Mouse (Mus musculus) heart, embryonic 15.5 days (tissue): ENCODE data around the gene Rab3d. TPM values are rescaled to one million over a fixed set of nuclear protein-coding genes. Genes with fewer than 3 reads are reported as not detected.

Source experiments
- ATAC-seq: fragments of 200-750 bp; cut with Nextera tagmentation; replicated peaks from 2 replicates; pipeline ENCODE4 v1.8.0; 2017; ENCODE audit warnings: low read depth, moderate TSS enrichment; ENCODE audit not compliant: insufficient number of reproducible peaks, insufficient read depth, low FRiP score
- H3K27ac ChIP-seq: fragments of 300-500 bp; sonication (generic); 2 replicates; pipeline ENCODE4 v1.5.1; 2015; ENCODE audit warnings: mild to moderate bottlenecking, inconsistent platforms
- H3K27me3 ChIP-seq: fragments of 300-500 bp; sonication (generic); 2 replicates; pipeline ENCODE4 v1.6.1; 2015; ENCODE audit warnings: inconsistent platforms
- H3K36me3 ChIP-seq: fragments of 300-500 bp; sonication (generic); 2 replicates; pipeline ENCODE4 v1.6.1; 2015; ENCODE audit warnings: mild to moderate bottlenecking, inconsistent platforms
- H3K4me1 ChIP-seq: fragments of 300-500 bp; sonication (generic); replicated peaks from 2 replicates; pipeline ENCODE4 v1.6.1; 2015; ENCODE audit warnings: inconsistent platforms
- H3K4me2 ChIP-seq: fragments of 300-500 bp; sonication (generic); 2 replicates; pipeline ENCODE4 v1.6.1; 2015; ENCODE audit warnings: inconsistent platforms, mild to moderate bottlenecking, moderate library complexity
- H3K4me3 ChIP-seq: fragments of 300-500 bp; sonication (generic); 2 replicates; pipeline ENCODE4 v1.5.1; 2015; ENCODE audit warnings: mild to moderate bottlenecking, inconsistent platforms
- H3K9ac ChIP-seq: fragments of 300-500 bp; sonication (generic); 2 replicates; pipeline ENCODE4 v1.6.1; 2015; ENCODE audit warnings: mild to moderate bottlenecking, inconsistent platforms
- H3K9me3 ChIP-seq: fragments of 300-500 bp; sonication (generic); replicated peaks from 2 replicates; pipeline ENCODE4 v1.6.1; 2016; ENCODE audit warnings: inconsistent platforms
- WGBS: fragments of 180-500 bp; shearing (Covaris S2); methylation state at CpG from one replicate; pipeline ENCODE4 v1.1.7; 2015; ENCODE audit warnings: mixed read lengths; 5-methylcytosine and 5-hydroxymethylcytosine counted together
- polyA plus RNA-seq: library from polyadenylated mRNA; unstranded; fragments of >200 nt; fragmentation: Nextera tagmentation; extraction: Ambion mirVana; gene quantifications from 2 replicates; pipeline ENCODE4 v1.2.1, GENCODE M21; 2015

Gene Rab3d
- polyA plus RNA-seq, 1 experiment from 2014 or later: 9.7 TPM

DNA sequence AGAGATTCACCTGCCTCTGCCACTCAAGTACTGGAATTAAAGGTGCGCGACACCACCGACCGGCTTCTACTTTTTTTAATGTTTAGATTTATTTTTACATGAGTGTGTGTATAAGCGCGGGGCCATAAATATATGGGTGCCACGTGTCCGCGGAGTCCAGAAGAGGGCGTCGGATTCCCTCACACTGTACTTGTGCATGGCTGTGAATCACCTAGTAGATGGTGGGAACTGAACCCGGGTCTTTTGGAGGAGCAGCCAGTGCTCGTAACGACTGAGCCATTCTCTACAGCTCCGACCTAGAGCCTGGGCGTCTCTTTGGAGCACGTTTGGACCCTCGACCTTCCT, 37.2 kb upstream of the Rab3d start:
- H3K27me3 ChIP-seq: peaks cover 1% of the 10 kb centered on the region
- peak overlapping the region; percentile 22; the same call in 1 of the 2 replicates for H3K9ac ChIP-seq
- H3K4me3 ChIP-seq: peak overlapping the region; percentile 83
- H3K36me3 ChIP-seq: no peaks in the 10 kb centered on the region
- 2% methylated on average over 18 of the region's 18 CpGs for WGBS
- H3K4me1 ChIP-seq: peaks cover 9% of the 10 kb centered on the region
- H3K27ac ChIP-seq: peak overlapping the region; percentile 96
- no peaks in the 10 kb centered on the region for H3K9me3 ChIP-seq
- H3K4me2 ChIP-seq: peak overlapping the region; percentile 65
- ATAC-seq: peak; percentile 54

DNA sequence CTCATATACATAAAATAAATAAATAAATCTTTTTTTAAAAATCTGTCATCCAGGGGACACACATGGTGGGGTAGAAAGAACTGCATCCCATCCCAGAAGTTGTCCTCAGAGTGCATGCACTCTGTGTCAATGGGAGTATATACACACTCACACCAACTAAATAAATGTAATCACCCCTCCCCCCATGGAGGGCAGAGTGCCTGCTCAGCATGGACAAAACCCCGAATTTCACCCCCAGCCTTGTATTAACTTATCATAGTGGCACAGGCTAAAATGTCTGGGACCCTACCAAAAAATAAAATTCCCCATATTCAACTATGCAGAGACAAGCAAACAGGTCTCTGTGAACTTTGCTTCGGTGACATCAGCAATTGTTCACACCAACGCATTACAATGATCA, 36.6 kb upstream of the Rab3d start:
- Histone ChIP-seq H3K4me1 (peaks cover 9% of the 10 kb centered on the region), H3K4me2 (peak overlapping the region; percentile 65), H3K27ac (no peak overlapping the region), H3K9ac (no peak overlapping the region), H3K4me3 (no peak overlapping the region), H3K36me3 (no peaks in the 10 kb centered on the region), H3K9me3 (no peaks in the 10 kb centered on the region), H3K27me3 (peaks cover 2% of the 10 kb centered on the region; the same call in 1 of the 2 replicates)
- 78% methylated on average over 3 of the region's 3 CpGs for WGBS
- ATAC-seq: no peak

DNA sequence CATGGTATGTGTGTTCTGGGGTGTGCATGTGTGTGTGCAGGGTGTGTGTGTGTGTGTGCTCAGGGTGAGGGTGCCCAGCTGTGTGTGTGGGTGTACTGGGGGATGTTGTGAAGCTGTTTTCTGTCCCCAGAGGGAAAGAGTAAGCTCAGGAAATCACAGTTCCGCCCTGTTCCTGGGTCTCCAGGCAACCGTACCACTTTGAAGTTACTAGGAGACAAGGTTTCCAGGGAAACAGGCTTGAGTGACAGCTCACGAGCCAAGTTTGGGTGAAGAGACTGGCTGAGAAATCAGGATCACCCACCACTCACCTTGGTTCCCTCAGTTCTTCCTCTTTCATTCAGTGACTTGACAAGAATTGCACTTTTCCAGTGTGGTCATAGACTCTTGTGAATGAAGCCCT, 35.6 kb upstream of the Rab3d start:
- no peak for ATAC-seq
- H3K36me3 ChIP-seq: no peaks in the 10 kb centered on the region
- peaks cover 9% of the 10 kb centered on the region for H3K4me1 ChIP-seq
- no peak overlapping the region for H3K4me3 ChIP-seq
- no peak overlapping the region for H3K4me2 ChIP-seq
- H3K9me3 ChIP-seq: no peaks in the 10 kb centered on the region
- no peak overlapping the region for H3K27ac ChIP-seq
- no peak overlapping the region for H3K9ac ChIP-seq
- peaks cover 10% of the 10 kb centered on the region; the same call in 1 of the 2 replicates for H3K27me3 ChIP-seq
- WGBS: 12% methylated on average over 3 of the region's 3 CpGs

DNA sequence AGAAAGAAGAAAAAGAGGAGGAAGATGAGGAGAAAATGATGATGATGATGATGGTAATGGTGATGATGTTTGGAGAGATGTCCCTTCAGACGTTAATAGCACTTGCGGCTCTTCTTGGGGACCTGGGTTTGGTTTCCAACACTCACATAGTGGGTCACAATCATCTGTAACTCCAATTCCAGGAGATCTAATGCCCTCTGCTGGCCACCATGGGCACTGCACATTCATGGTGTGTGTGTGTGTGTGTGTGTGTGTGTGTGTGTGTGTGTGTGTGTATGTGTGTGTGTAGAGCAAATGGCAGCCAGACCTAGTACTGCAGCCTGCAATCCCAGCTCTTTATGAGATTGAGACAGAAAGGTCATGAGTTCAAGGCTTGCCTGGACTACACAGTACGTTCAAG, 34.0 kb upstream of the Rab3d start:
- H3K4me1 ChIP-seq: peaks cover 9% of the 10 kb centered on the region
- H3K27ac ChIP-seq: no peak overlapping the region
- no peak for ATAC-seq
- H3K4me3 ChIP-seq: no peak overlapping the region
- no peaks in the 10 kb centered on the region for H3K9me3 ChIP-seq
- 69% methylated on average over 3 of the region's 3 CpGs for WGBS
- H3K9ac ChIP-seq: no peak overlapping the region
- H3K4me2 ChIP-seq: no peak overlapping the region
- no peaks in the 10 kb centered on the region for H3K36me3 ChIP-seq
- H3K27me3 ChIP-seq: peaks cover 25% of the 10 kb centered on the region

- no peak for ATAC-seq
Measured at GRCm38 (mm10) chr9:21950322-21950721, 32.3 kb upstream of the Rab3d start.

GRCm38 (mm10) chr9:21948790-21949189, 30.8 kb upstream of the Rab3d start:
- Histone ChIP-seq H3K4me2 (no peak overlapping the region), H3K27me3 (peaks cover 42% of the 10 kb centered on the region), H3K9me3 (no peaks in the 10 kb centered on the region), H3K27ac (no peak overlapping the region), H3K4me3 (no peak overlapping the region), H3K9ac (no peak overlapping the region), H3K4me1 (peaks cover 3% of the 10 kb centered on the region), H3K36me3 (no peaks in the 10 kb centered on the region)
- ATAC-seq: no peak
- 62% methylated on average over 6 of the region's 6 CpGs for WGBS

More at GRCm38 (mm10) chr9:21950322-21950721, 32.3 kb upstream of the Rab3d start:
- Histone ChIP-seq H3K9ac (no peak overlapping the region), H3K36me3 (no peaks in the 10 kb centered on the region), H3K4me3 (no peak overlapping the region), H3K4me1 (peaks cover 3% of the 10 kb centered on the region), H3K27ac (no peak overlapping the region), H3K27me3 (peaks cover 36% of the 10 kb centered on the region), H3K4me2 (no peak overlapping the region), H3K9me3 (no peaks in the 10 kb centered on the region)
- 16% methylated on average over 11 of the region's 11 CpGs for WGBS

- ATAC-seq: no peak
- H3K36me3 ChIP-seq: no peaks in the 10 kb centered on the region
- H3K4me2 ChIP-seq: no peak overlapping the region
- peaks cover 3% of the 10 kb centered on the region for H3K4me1 ChIP-seq
- no peak overlapping the region for H3K9ac ChIP-seq
- peaks cover 46% of the 10 kb centered on the region for H3K27me3 ChIP-seq
- H3K27ac ChIP-seq: no peak overlapping the region
- no peaks in the 10 kb centered on the region for H3K9me3 ChIP-seq
- no peak overlapping the region for H3K4me3 ChIP-seq
- WGBS: 57% methylated on average over 8 of the region's 8 CpGs
Measured at GRCm38 (mm10) chr9:21948146-21948545, 30.2 kb upstream of the Rab3d start.

- peaks cover 46% of the 10 kb centered on the region for H3K27me3 ChIP-seq
- H3K4me3 ChIP-seq: no peak overlapping the region
- no peaks in the 10 kb centered on the region for H3K36me3 ChIP-seq
- H3K4me2 ChIP-seq: peak overlapping the region; percentile 27; the same call in 1 of the 2 replicates
- H3K9ac ChIP-seq: no peak overlapping the region
- H3K27ac ChIP-seq: no peak overlapping the region
- peaks cover 3% of the 10 kb centered on the region for H3K4me1 ChIP-seq
- no peaks in the 10 kb centered on the region for H3K9me3 ChIP-seq
- WGBS: 4% methylated on average over 23 of the region's 28 CpGs
- ATAC-seq: no peak
Measured at GRCm38 (mm10) chr9:21947540-21948130, 29.6 kb upstream of the Rab3d start.

DNA sequence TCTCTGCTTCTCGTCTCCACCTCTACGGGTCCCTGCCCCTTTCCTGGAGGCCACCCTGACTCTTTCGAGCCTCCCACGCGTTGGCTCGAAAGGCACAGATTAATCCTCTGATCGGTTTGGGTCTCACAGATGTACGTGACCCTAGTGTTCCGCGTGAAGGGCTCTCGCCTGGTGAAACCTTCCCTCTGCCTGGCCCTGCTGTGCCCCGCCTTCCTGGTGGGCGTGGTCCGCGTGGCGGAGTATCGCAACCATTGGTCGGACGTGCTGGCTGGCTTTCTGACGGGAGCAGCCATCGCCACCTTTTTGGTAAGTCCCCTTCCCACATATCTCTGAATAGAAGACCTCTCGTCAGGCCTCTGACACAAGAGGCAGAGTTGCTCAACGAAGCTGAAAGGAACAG, 26.3 kb upstream of the Rab3d start:
- no peaks in the 10 kb centered on the region for H3K36me3 ChIP-seq
- H3K4me2 ChIP-seq: no peak overlapping the region
- peaks cover 43% of the 10 kb centered on the region for H3K27me3 ChIP-seq
- WGBS: 19% methylated on average over 23 of the region's 23 CpGs
- no peak for ATAC-seq
- no peak overlapping the region for H3K4me3 ChIP-seq
- H3K4me1 ChIP-seq: peaks cover 3% of the 10 kb centered on the region
- H3K27ac ChIP-seq: no peak overlapping the region
- H3K9ac ChIP-seq: no peak overlapping the region
- no peaks in the 10 kb centered on the region for H3K9me3 ChIP-seq

DNA sequence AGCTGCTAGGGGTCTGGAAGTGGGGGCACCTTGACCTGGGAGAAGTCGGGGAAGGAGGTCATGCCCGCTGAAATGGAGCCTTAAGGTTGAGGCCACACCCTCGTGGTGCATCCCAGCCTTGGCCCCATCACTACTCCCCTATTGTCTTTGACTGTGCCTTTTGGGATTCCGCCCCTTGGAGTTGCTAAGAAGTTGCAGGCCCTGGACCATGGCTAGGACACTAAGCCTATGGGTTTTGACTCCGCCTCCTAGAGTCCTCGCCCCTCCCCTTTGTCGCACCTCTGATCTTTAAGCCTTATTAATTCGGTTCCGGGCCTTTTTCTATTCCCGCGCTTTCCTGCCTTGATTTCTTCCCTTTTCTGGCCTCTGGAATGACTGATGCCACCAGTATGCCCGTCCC, 25.6 kb upstream of the Rab3d start:
- Histone ChIP-seq H3K4me2 (no peak overlapping the region), H3K36me3 (no peaks in the 10 kb centered on the region), H3K27me3 (peaks cover 36% of the 10 kb centered on the region)

GRCm38 (mm10) chr9:21943046-21943445, 25.1 kb upstream of the Rab3d start:
- WGBS: 59% methylated on average over 12 of the region's 12 CpGs
- H3K9me3 ChIP-seq: no peaks in the 10 kb centered on the region
- H3K9ac ChIP-seq: no peak overlapping the region
- H3K4me1 ChIP-seq: peaks cover 3% of the 10 kb centered on the region
- no peak overlapping the region for H3K27ac ChIP-seq
- H3K4me2 ChIP-seq: no peak overlapping the region
- ATAC-seq: no peak
- H3K4me3 ChIP-seq: no peak overlapping the region
- H3K27me3 ChIP-seq: peaks cover 30% of the 10 kb centered on the region
- no peaks in the 10 kb centered on the region for H3K36me3 ChIP-seq

More for the DNA sequence above, 25.6 kb upstream of the Rab3d start:
- Histone ChIP-seq H3K4me1 (peaks cover 3% of the 10 kb centered on the region), H3K9ac (no peak overlapping the region), H3K4me3 (no peak overlapping the region), H3K27ac (no peak overlapping the region), H3K9me3 (no peaks in the 10 kb centered on the region)
- no peak for ATAC-seq
- WGBS: 40% methylated on average over 12 of the region's 12 CpGs

- ATAC-seq: no peak
- peaks cover 9% of the 10 kb centered on the region for H3K4me1 ChIP-seq
- no peak overlapping the region for H3K9ac ChIP-seq
- no peaks in the 10 kb centered on the region for H3K9me3 ChIP-seq
- no peaks in the 10 kb centered on the region for H3K36me3 ChIP-seq
- H3K4me2 ChIP-seq: no peak overlapping the region
- no peak overlapping the region for H3K4me3 ChIP-seq
- H3K27me3 ChIP-seq: peaks cover under 1% of the 10 kb centered on the region
- 78% methylated on average over 4 of the region's 4 CpGs for WGBS
- no peak overlapping the region for H3K27ac ChIP-seq
Measured at GRCm38 (mm10) chr9:21938234-21938855, 20.4 kb upstream of the Rab3d start.
